22 mouse cellular contexts compared by ENCODE assay signal in the genomic region with DNA sequence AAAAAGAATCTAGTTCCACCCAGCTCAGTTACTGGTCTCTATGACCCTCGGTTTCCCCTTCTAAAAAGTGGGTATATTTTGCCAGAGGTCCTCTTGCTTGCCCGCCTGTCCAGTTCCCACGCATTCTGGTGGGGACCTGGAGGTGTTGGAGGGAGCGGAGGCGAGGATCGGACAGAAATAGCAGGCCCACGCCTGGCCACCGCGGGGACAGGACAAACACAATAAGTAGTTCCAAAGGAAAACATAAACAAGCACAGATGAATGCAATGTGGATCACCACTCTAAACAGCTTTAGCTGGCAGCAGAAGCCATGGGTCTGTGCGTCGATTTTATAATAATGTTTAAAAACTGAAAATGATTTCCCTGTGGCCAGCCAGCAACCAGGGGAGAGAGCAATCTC. TPM values are rescaled to one million over a fixed set of nuclear protein-coding genes. Genes with fewer than 3 reads are reported as not detected.
DNase-seq lines count a peak whose midpoint lies in the region; ATAC-seq lines count a peak whose summit lies in the region.
"Had no signal": no experiment of that assay in that cellular context is flagged by ENCODE, and none has a peak within 500 bp of the region (broad histone marks: within the 10 kb centered on the region; RNA-seq: fewer than 3 reads in every experiment).

No protein-coding gene starts in this region.

- peak overlapping the region; percentile 78 for H3K27ac ChIP-seq in heart, embryonic 16.5 days (ENCODE audit: low read length)
- H3K27ac ChIP-seq: forebrain, embryonic 13.5 days; limb, embryonic 10.5 days; liver, embryonic 13.5 days; neural tube, embryonic 13.5 days had no signal

- peaks cover 66% of the 10 kb centered on the region for H3K4me1 ChIP-seq in heart, embryonic 16.5 days (ENCODE audit: control insufficient read depth, insufficient read depth, low read length)

- no peaks in the 10 kb centered on the region for H3K36me3 ChIP-seq in heart, embryonic 16.5 days (ENCODE audit: control insufficient read depth, insufficient read depth)
- H3K36me3 ChIP-seq: limb, embryonic 10.5 days; liver, embryonic 13.5 days; neural tube, embryonic 13.5 days had no signal

- H3K4me3 ChIP-seq in heart, embryonic 16.5 days (ENCODE audit: low read length): no peak overlapping the region
- H3K4me3 ChIP-seq: forebrain, embryonic 13.5 days; limb, embryonic 10.5 days; liver, embryonic 13.5 days; megakaryocyte, embryonic 14.5 days; neural tube, embryonic 13.5 days had no signal

- H3K9me3 ChIP-seq in heart, embryonic 16.5 days (replicated peaks; ENCODE audit: control insufficient read depth, low read length): no peaks in the 10 kb centered on the region
- H3K9me3 ChIP-seq: forebrain, embryonic 13.5 days; limb, embryonic 10.5 days; liver, embryonic 13.5 days; megakaryocyte, embryonic 14.5 days; neural tube, embryonic 13.5 days had no signal

- no peak for ATAC-seq in heart, embryonic 16.5 days (replicated peaks; ENCODE audit: extremely low read depth, insufficient read depth, low FRiP score)
- ATAC-seq: forebrain, embryonic 13.5 days; hindbrain, embryonic 16.5 days had no signal

- 45% methylated on average over 11 of the region's 11 CpGs for WGBS in heart, embryonic 16.5 days

- peak overlapping the region; percentile 49 for H3K9ac ChIP-seq in heart, embryonic 16.5 days (ENCODE audit: low read length)
- H3K9ac ChIP-seq: forebrain, embryonic 13.5 days; liver, embryonic 13.5 days; neural tube, embryonic 13.5 days had no signal

- DNase-seq in cerebellum, postnatal 25 days: peak; percentile 48 to 60
- DNase-seq in cerebellum, adult 9-11 months: no peak
- no peak for DNase-seq in heart, adult 18-20 months
- DNase-seq in lung, postnatal 10 days: peak; percentile 40
- DNase-seq in lung, postnatal 25 days (ENCODE audit: low spot score): no peak
- DNase-seq in retina, postnatal 1 day: no peak
- DNase-seq: B cell, adult 2 months; liver, embryonic 13.5 days; right cerebral cortex, adult 18-20 months; thymus, postnatal 14 days had no signal

- peak overlapping the region; percentile 3; the same call in 1 of the 2 replicates for H3K4me2 ChIP-seq in heart, embryonic 16.5 days (ENCODE audit: low read depth, low read length)
- H3K4me2 ChIP-seq: forebrain, embryonic 13.5 days; liver, embryonic 13.5 days; neural tube, embryonic 13.5 days had no signal

- peaks cover 13% of the 10 kb centered on the region for H3K27me3 ChIP-seq in heart, embryonic 16.5 days (ENCODE audit: control insufficient read depth, insufficient read depth, low read length)

RNA-seq across cellular contexts. Expression of a gene that starts 5.4 kb away (rescaled TPM):
- 15.3 and 19.2 TPM in 2 replicates for polyA plus RNA-seq in heart, embryonic 16.5 days (2015; fragmentation: Nextera tagmentation; extraction: Ambion mirVana)
- total RNA-seq in heart, adult 18-20 months (2021): 100 to 1,000 TPM; 237 to 244 TPM

RNA-seq across cellular contexts. Expression of a gene that starts 47.7 kb away (rescaled TPM):
- polyA plus RNA-seq in heart, embryonic 16.5 days (2015; fragmentation: Nextera tagmentation; extraction: Ambion mirVana): not detected in 2 replicates
- not detected for total RNA-seq in heart, adult 18-20 months (2021)
- total RNA-seq: ES-E14; left cerebral cortex, adult 18-20 months had no signal
- polyA plus RNA-seq: brain, embryonic 14.5 days; forebrain, embryonic 13.5 days; hindbrain, embryonic 16.5 days; kidney, embryonic 14.5 days; large intestine, adult 2 months; limb, embryonic 10.5 days; liver, embryonic 13.5 days; neural tube, embryonic 13.5 days; stomach, embryonic 14.5 days had no signal

RNA-seq across cellular contexts. Expression of a gene that starts 54.4 kb away (rescaled TPM):
- polyA plus RNA-seq in heart, embryonic 16.5 days (2015; fragmentation: Nextera tagmentation; extraction: Ambion mirVana): 25.6 and 25.7 TPM in 2 replicates
- total RNA-seq in heart, adult 18-20 months (2021): 10 to 100 TPM; 44.7 to 51.8 TPM

Comparison
In these comparisons a context has a peak if more than half of its experiments do, and no peak if none do; other contexts are left out.
1. DNase-seq: peak in cerebellum, postnatal 25 days (2 of 2) and lung, postnatal 10 days (single experiment); none in cerebellum, adult 9-11 months (single experiment), heart, adult 18-20 months (0 of 2), lung, postnatal 25 days (single experiment) and retina, postnatal 1 day (single experiment).